Mouse (Mus musculus) cortical plate, adult 2 months (tissue): Measurements from ENCODE around the gene Gbx2.

Experiments
- CTCF ChIP-seq: fragments of 200-500 bp; IDR thresholded peaks from 2 replicates; pipeline ENCODE4 v1.5.1; 2011; ENCODE audit warnings: mild to moderate bottlenecking, control low read depth, low read length; ENCODE audit not compliant: insufficient read depth; ENCODE audit errors: extremely low read depth
- POLR2A ChIP-seq: fragments of 200-500 bp; IDR thresholded peaks from 2 replicates; pipeline ENCODE4 v1.6.1; 2011; ENCODE audit warnings: mild to moderate bottlenecking, low read length, control low read depth; ENCODE audit not compliant: insufficient read depth; ENCODE audit errors: extremely low read depth

DNA sequence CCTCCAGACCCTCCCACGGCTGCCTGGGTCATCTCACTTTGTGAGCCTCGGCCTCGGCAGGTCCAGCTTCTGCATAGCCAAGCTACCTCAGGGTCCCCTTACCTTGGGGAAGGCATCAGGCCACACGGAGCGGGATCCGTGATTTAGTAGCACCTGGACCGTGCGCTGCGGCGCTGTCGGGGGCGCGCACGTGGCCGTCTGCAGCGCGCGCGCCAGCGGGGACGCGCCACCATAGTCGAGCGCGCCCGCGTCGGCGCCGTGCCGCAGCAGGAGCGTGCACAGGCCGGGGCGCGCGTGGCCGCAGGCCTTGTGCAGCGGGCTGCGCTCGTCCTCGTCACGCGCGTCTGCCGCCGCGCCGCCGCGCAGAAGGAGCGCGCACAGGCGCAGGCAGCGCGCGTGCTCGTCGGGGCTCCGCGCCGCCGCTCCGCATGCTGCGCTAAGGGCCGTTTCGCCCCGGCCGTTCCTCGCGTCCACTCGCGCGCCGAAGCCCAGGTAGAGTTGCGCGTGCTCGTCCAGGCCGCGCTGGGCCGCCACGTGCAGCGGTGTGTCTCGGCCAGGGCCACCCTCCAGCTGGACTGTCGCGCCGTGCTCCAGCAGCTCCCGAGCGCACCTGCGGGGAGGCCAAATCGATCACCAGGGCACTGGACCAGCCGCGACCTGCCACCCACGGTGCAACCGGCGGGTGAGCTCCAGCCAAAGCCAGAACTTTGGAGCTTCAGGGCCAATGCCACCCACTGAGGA lies 37.3 kb upstream of the Gbx2 start:
- TF ChIP-seq CTCF, result no peak
- peak; percentile 26; the same call in 1 of the 2 replicates for TF ChIP-seq POLR2A
